Mouse (Mus musculus) neural tube, embryonic 14.5 days (tissue): ENCODE results near the gene Prpf31. TPM values are rescaled to one million over a fixed set of nuclear protein-coding genes. Genes with fewer than 3 reads are reported as not detected.

ENCODE experiments used
- ATAC-seq: fragments of 200-750 bp; cut with Nextera tagmentation; 2 replicates; pipeline ENCODE4 v1.8.0; 2017; ENCODE audit warnings: low read depth, mild to moderate bottlenecking, moderate TSS enrichment, moderate library complexity
- H3K27ac ChIP-seq: fragments of 300-500 bp; sonication (generic); 2 replicates; pipeline ENCODE4 v1.5.1; 2014; ENCODE audit warnings: low read depth, mild to moderate bottlenecking, control low read depth, low read length, moderate library complexity, mixed read lengths
- H3K27me3 ChIP-seq: fragments of 300-500 bp; sonication (generic); 2 replicates; pipeline ENCODE4 v1.6.1; 2014; ENCODE audit warnings: low read length; ENCODE audit not compliant: control insufficient read depth, insufficient read depth
- H3K36me3 ChIP-seq: fragments of 300-500 bp; sonication (generic); 2 replicates; pipeline ENCODE4 v1.6.1; 2014; ENCODE audit warnings: low read length, mixed read lengths; ENCODE audit not compliant: control insufficient read depth, insufficient read depth
- H3K4me1 ChIP-seq: fragments of 300-500 bp; sonication (generic); 2 replicates; pipeline ENCODE4 v1.6.1; 2014; ENCODE audit warnings: low read length; ENCODE audit not compliant: control insufficient read depth, insufficient read depth
- H3K4me2 ChIP-seq: fragments of 300-500 bp; sonication (generic); 2 replicates; pipeline ENCODE4 v1.6.1; 2014; ENCODE audit warnings: mild to moderate bottlenecking, low read depth, low read length, control low read depth
- H3K4me3 ChIP-seq: fragments of 300-500 bp; sonication (generic); 2 replicates; pipeline ENCODE4 v1.5.1; 2014; ENCODE audit warnings: low read depth, low read length, control low read depth, mixed read lengths
- H3K9ac ChIP-seq: fragments of 300-500 bp; sonication (generic); replicated peaks from 2 replicates; pipeline ENCODE4 v1.6.1; 2014; ENCODE audit warnings: low read depth, mild to moderate bottlenecking, control low read depth, low read length, mixed read lengths
- H3K9me3 ChIP-seq: fragments of 300-500 bp; sonication (generic); 2 replicates; pipeline ENCODE4 v1.6.1; 2016; ENCODE audit warnings: low read length; ENCODE audit not compliant: control insufficient read depth
- WGBS: fragments of 180-500 bp; shearing (Covaris S2); extraction: QIAGEN DNeasy Blood & Tissue Kit; methylation state at CpG from one replicate; pipeline ENCODE4 v1.1.7; 2014; 5-methylcytosine and 5-hydroxymethylcytosine counted together
- microRNA-seq: library from miRNA; unstranded; fragments of <30 nt; microRNA quantifications from one replicate; pipeline ENCODE4, GENCODE M21; 2016
- polyA plus RNA-seq: library from polyadenylated mRNA; unstranded; fragments of >200 nt; fragmentation: Nextera tagmentation; extraction: Ambion mirVana; gene quantifications from 2 replicates; pipeline ENCODE4 v1.2.1, GENCODE M21; 2014

Gene Prpf31
- polyA plus RNA-seq, 1 experiment from 2014 or later = 76.8 TPM

DNA sequence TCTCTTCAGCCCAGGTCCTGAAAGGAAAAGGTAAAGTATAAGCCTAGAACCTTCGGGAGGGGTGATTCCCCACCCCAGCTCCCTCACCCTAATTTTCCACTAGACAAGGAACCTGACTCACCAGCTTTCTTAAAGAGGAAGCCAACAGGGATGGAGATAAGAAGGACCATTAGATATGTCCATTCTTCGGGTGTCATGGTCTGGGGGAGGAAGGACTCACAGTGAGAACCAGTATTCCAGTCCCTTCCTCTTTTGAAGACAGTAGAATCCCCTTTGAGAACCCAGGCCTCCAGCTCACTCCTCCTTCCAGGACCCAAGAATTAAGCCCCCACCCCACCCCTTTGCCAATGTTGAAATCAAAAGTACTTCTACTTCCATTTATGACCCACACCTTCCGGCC, 62.1 kb downstream of the Prpf31 start:
- Histone ChIP-seq H3K4me1 (peaks cover 16% of the 10 kb centered on the region; the same call in 1 of the 2 replicates), H3K36me3 (peaks cover 5% of the 10 kb centered on the region; the same call in 1 of the 2 replicates), H3K27ac (peak overlapping the region; percentile 85), H3K4me3 (peak overlapping the region; percentile 56), H3K9me3 (no peaks in the 10 kb centered on the region), H3K9ac (peak overlapping the region; percentile 76), H3K4me2 (peak overlapping the region; percentile 78), H3K27me3 (no peaks in the 10 kb centered on the region)
- ATAC-seq = no peak
- 26% methylated on average over 3 of the region's 3 CpGs for WGBS

Small RNA genes lying within 50 kb of the gene (microRNA-seq; reads per million reads assigned to microRNA genes)
- gene Gm25100 = not detected
- gene Mir3572 = 2.6 reads per million

Other genes starting within 250 kb of the Prpf31 start
- 12.9 and 13.5 TPM in 2 replicates for gene Cacng8, start 239.3 kb upstream of the Prpf31 start, polyA plus RNA-seq
- 0.29 TPM in 1 of 2 replicates, not detected in the other for gene Cacng6, start 205.8 kb upstream of the Prpf31 start, polyA plus RNA-seq
- gene Tarm1, start 127.4 kb upstream of the Prpf31 start, polyA plus RNA-seq = not detected in 2 replicates
- gene Oscar, start 13.8 kb upstream of the Prpf31 start, polyA plus RNA-seq = 0.44 and 0.63 TPM in 2 replicates
- 447 and 581 TPM in 2 replicates for gene Ndufa3, start 12.6 kb upstream of the Prpf31 start, polyA plus RNA-seq
- gene Tfpt, start 56 bp upstream of the Prpf31 start, polyA plus RNA-seq = 31.7 and 37.7 TPM in 2 replicates
- gene Cnot3, start 15.3 kb downstream of the Prpf31 start, polyA plus RNA-seq = 40.5 and 47.7 TPM in 2 replicates
- gene Leng1, start 35.9 kb downstream of the Prpf31 start, polyA plus RNA-seq = 11.0 and 11.8 TPM in 2 replicates
- 4.1 and 6.2 TPM in 2 replicates for gene Tmc4, start 47.6 kb downstream of the Prpf31 start, polyA plus RNA-seq
- gene Tsen34, start 62.9 kb downstream of the Prpf31 start, polyA plus RNA-seq = 255 and 265 TPM in 2 replicates
- 74.9 and 76.4 TPM in 2 replicates for gene Mboat7, start 63.5 kb downstream of the Prpf31 start, polyA plus RNA-seq
- gene Rps9, start 74.0 kb downstream of the Prpf31 start, polyA plus RNA-seq = 703 and 810 TPM in 2 replicates
- gene Pirb, start 90.4 kb downstream of the Prpf31 start, polyA plus RNA-seq = 0.12 and 0.35 TPM in 2 replicates
- not detected in 2 replicates for gene Gm15448, start 195.7 kb downstream of the Prpf31 start, polyA plus RNA-seq
- not detected in 2 replicates for gene Pira2, start 215.1 kb downstream of the Prpf31 start, polyA plus RNA-seq